Mouse (Mus musculus) thymus, postnatal 14 days (tissue): ENCODE data around the gene Tubgcp3.
"Not testable (repeated sequence)": the region's sequence is repeated elsewhere in the genome, so short reads cannot be mapped to it uniquely, and the experiment has no call there.

Experiments used
- DNase-seq: peaks from one replicate; pipeline ENCODE4 v3.0.0; 2021

Tubgcp3 gene

DNA sequence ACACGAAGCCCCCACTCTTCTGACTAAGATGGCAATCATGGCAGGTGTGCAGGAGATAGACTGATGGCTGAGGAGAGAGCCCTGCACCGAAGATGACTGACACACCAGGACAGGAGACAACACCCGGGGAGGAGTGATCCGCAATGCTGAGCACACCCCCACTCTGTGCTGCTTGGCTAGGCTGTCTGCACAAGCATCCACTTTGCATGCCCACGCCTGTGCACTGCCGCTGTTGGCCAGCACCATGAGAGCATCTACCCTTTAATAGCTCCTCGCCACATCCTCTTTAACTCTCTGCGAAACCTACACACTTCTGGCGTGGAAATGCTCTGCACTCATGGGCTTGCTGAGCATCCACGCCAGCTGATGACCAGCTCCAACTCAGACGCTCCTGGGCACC lies 33.6 kb downstream of the Tubgcp3 start:
- DNase-seq, result no peak

GRCm38 (mm10) chr8:12635366-12635765 lies 36.7 kb downstream of the Tubgcp3 start:
- DNase-seq, result no peak

DNA sequence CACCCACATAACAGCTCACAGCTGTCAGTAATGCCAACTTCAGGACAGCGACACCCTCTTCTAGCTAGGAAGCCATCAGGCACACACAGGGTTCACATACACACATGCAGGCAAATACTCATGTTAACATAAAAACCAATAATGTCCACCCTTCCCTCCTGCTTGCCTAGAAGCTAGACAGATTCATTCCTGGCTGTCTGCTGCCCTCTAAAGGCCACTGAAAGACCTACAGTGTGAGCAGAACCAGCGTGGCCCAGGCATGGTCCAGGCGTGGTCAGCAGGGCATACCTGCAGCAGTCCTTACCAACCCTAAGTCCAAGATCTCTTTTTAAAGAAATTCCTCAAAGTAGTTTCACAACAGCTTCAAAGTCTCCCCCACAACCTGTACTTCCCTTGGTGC lies 43.0 kb downstream of the Tubgcp3 start:
- no peak for DNase-seq

GRCm38 (mm10) chr8:12625890-12626289 lies 46.2 kb downstream of the Tubgcp3 start:
- DNase-seq, result no peak

DNA sequence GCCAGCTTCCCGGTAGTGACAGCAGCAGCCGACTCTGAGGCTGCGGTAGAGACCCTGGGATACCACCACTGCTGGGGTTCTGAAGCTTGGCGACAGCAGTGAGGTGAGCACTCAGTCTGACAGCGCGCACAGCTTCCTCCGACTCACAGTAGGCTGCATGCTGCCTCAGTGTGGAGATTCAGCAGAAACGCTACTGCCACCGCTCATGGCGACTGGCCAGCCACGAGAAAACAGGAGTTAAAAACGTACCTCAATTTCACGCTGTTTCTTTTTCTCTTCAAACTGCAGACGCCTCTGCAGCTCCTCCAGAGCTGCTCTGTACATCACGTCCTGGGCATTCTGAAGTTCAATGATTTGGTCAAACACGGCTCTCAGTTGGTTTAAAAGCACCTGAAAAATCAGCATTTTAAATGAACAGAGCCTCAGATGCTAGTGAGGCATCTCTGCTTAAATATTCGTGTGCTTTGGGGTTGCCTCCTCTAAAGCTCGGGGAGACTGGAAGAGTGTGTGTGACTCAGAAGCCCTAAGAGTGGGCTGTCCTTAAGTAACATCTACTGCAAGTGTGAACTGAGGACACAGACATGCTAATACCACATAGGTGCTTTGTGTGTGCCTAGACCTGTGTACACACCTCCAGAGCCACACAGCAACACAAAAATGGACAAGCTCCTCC lies 50.4 kb downstream of the Tubgcp3 start:
- DNase-seq, result no peak

GRCm38 (mm10) chr8:12617369-12617768 lies 54.7 kb downstream of the Tubgcp3 start:
- not testable (repeated sequence) for DNase-seq

- DNase-seq, result no peak
Measured at GRCm38 (mm10) chr8:12613201-12613600, 58.8 kb downstream of the Tubgcp3 start.

GRCm38 (mm10) chr8:12609752-12610449 lies 62.1 kb downstream of the Tubgcp3 start:
- no peak for DNase-seq

GRCm38 (mm10) chr8:12608810-12609209 lies 63.2 kb downstream of the Tubgcp3 start:
- no peak for DNase-seq

GRCm38 (mm10) chr8:12607223-12607622 lies 64.8 kb downstream of the Tubgcp3 start:
- peak; percentile 83 for DNase-seq

- no peak for DNase-seq
Measured at GRCm38 (mm10) chr8:12583785-12584184, 88.3 kb downstream of the Tubgcp3 start.

DNA sequence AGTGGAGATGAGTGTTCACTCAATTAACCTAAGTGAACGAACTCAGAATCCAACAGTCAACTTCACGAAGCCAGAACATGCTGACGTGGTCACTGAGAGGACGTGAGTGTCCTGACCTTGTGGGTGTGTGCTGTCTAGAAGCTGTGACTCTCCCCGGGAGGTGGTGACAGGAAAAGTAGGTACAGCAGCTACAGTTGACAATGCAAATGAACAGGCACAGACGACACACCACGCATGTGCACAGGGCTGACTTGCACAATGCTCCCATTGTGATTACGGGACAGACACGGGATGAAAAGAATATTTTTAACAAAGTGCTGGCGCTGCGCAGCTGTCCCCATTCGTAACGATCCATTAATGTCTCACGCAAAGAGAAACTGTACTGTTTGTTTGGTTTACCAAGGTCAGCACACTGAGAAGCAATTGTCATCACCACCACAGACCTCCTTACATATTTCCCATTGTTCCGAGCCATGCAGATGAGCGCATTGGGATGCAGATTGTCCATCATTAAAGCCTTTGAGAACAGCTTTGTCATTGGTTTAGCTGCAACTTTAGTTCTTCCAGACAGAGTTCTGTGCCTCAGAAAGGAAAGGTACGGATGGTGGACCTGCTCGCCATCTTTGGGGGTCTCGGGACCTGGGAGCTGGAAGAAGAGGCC lies 92.6 kb downstream of the Tubgcp3 start:
- not testable (repeated sequence) for DNase-seq

GRCm38 (mm10) chr8:12576739-12577138 lies 95.3 kb downstream of the Tubgcp3 start:
- no peak for DNase-seq

DNA sequence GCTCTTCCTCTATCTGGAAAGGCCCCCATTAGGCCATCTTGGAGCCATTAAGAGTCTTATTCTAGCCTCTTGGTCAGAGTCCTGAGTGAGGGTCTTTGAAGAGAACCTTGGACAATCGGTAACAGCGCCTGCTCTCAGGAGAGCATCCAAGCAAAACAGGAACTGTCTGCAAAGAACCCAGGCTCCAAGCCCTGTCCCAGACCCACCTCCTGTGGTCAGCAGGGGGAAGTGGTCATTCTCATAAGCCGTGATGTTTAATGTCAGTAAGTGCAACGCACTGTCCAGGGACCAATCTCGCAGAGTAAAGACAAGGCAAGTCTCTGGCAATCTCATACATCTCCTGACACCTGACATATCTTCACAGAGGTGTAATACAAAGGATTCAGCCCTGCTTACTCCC lies 96.0 kb downstream of the Tubgcp3 start:
- no peak for DNase-seq

GRCm38 (mm10) chr8:12572814-12573534 lies 99.1 kb downstream of the Tubgcp3 start, which contains the start of gene Spaca7:
TSS of gene Spaca7 (plus strand) at chr8:12573029.
- no peak for DNase-seq

DNA sequence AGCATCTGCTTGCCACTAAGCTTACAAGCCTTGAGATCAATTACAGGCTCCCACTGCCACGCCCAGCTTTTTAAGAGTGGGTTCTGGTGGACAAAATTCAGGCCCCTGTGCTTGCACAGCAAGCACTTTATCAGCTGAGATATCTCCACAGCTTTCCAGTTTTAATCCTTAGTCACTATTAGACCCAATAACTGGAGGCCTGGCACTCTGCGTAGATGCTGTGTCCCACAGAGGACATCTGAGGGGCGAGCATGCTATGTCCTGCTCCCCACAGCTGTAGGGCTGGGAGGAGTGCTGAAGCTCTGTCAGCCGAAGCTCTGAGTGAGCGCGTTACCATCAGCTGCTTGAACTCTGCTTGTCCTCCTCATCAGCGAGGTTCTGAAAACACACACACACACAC lies 105.5 kb downstream of the Tubgcp3 start:
- no peak for DNase-seq

GRCm38 (mm10) chr8:12565488-12565887 lies 106.6 kb downstream of the Tubgcp3 start:
- DNase-seq, result no peak

DNA sequence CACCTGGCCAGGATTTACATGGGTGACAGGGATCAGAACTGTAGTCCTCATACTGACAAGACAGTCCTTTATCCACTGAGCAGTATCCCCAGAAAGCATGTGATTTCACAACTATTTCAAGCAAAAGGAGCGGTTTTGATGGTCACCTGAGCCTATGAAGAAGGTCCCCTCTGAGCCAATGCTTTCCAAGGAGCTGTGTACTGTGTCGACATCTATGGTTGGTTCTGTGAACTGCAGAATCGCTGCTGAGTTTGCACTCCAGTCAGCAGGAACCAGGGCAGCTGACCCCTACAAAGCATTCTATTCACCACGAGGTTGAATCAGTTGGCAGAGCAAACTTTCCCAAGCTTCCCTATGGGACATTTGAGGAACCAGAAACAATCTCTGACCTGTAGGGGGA lies 107.7 kb downstream of the Tubgcp3 start:
- no peak for DNase-seq
